Mouse (Mus musculus) left cerebral cortex, adult 9 months (tissue): ENCODE results near the gene Slc9a2.
A peak's percentile ranks its signal among the peaks of the same experiment; 100 is the strongest.
"Not testable (repeated sequence)": the region's sequence is repeated elsewhere in the genome, so short reads cannot be mapped to it uniquely, and the experiment has no call there.

ENCODE experiments used
- DNase-seq, 2 experiments: peaks; one replicate each; pipeline ENCODE4 v3.0.0; 2022; ENCODE audit warnings: low spot score in 2 of 2

Slc9a2 gene

DNA sequence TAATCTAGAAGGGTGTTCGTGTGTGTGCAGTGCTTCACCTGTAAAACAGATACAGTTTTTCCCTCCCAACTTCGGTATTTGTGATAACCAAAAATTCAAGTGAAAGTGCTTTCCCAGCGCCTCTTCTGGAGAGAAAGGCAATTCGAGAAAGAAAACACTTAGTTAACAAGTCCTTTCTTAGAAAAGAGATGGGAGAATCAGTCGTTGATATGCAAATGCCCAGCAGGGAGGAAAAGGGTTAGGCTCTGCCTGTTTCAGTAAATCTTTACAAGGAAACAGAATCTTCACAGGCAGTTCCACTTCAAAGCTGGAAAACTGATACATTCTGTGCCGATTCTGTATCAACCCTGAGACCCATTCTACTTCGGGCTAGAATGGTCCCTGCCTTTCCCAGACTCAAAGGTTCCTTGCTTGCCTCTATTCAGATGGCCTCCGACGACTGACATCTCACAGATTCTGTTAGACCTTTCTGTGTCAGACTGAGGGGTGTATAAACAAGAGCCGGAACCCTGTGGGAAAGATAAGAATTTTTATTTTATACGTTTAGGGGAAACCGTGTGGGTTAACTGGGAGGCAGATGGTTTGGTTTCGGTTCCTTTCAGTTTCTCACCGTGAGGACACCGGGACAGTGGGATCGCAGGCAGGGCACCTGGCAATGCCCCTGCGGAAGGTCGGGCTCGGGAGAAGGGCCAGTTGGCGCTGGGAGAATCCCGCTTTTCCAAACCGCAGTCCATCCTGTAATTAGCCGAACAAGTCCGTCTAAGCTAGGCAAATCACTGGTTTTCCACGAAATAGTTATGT, at the start of gene Slc9a2:
Gene Slc9a2 (plus strand): TSS at position 508 of the 801 bp plus-strand sequence.
- no peak for DNase-seq

DNA sequence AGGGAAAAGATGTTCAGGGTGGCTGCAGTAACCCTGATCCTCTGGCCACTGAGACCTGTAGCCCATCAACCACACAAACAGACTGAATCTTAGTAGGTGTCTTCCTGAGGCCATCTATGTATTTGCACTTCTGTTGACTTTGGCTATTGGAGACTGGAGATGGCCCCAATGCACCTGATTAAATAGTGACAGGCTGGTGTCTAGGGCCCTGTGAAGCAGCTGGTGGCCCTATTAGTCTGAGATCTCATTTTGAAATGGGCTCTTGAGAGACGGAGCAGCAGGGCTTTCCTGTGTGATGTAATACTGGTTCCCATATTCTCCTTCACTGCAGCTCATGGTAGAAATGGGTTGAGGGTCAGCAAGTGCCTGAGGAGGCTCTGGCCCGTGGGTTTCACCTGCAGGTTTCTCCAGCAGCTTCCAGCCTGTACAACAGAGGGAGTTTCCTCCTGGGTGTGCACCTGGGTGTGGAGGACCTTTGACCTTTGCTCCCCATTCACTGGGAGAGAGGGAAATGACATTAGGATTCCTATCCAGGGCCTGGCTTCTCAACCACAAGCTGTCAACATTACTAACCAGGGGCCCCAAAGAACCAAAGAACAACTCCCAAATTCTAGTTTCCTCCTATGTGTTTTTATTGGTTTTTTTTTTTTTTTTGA, 47.8 kb upstream of the Slc9a2 start:
- DNase-seq, result no peak

DNA sequence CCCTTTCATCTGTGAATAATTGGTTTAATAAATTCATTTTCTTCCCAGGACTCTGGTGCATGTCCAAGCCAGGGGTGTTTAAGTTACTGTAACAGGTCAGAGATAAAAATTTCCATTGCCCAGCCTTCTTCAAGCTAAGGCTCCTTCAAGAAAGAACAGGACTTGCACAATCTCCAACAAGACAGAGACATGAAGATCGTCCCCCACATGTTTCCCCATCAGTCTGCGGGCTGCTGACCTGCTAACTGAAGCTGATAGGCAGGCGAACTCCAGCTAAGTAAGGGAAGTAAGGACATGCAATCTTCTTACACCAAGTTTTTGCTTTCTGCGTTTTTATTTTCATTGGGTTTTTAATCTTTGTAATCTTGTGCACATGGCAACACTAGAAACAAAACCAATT, 45.8 kb upstream of the Slc9a2 start:
- DNase-seq, result no peak

DNA sequence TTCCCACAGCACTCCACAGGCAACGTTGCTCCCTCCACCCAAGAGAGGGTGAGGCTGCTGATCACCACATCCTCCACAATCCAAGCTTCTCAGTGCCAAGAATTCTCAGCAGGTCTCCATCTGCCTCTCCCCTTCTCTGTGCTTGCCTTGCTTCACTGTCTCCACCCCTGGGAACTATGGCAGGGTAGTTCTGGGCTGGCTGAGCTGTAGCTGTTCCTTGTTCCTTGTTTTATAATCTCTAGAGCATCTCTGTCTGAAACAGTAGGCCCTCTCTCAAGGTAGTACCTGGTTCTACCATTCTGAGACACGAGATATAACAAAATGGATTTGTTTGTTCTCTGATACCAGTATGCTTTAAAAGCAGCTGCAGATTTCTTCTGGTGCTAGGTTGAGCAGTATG, 32.1 kb upstream of the Slc9a2 start:
- no peak for DNase-seq

DNA sequence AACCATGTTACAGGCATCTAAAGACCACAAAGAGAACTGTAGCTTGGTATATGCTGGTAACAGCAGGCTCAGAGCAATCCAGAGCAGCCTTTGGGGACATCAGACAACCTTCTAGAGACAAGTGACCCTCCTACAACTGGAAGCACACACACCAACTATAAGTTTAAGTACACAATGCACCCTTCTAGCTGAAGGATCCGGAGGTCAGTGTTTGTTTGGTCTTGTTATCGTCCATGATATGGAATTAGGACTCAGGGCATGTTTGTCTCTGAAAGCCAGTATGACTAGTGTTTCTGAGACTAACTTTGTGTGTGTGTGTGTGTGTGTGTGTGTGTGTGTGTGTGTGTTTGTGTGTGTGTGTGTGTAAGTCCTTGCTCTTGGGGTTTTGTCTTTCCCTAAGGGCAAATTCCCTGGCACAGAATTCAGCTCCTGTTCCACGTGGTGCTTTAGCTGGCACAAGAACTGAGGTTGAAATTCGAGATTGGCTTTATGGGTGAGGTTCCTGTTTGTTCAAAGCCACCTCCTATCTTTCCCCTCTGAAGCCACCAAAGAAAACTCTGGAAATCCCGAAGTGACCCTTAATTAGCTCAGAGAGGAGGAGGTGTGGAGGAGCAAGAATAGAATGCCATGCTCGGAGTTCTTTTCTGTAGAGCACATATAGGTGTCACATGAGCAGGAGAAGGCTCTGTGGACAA, 29.4 kb upstream of the Slc9a2 start:
- DNase-seq, result no peak

DNA sequence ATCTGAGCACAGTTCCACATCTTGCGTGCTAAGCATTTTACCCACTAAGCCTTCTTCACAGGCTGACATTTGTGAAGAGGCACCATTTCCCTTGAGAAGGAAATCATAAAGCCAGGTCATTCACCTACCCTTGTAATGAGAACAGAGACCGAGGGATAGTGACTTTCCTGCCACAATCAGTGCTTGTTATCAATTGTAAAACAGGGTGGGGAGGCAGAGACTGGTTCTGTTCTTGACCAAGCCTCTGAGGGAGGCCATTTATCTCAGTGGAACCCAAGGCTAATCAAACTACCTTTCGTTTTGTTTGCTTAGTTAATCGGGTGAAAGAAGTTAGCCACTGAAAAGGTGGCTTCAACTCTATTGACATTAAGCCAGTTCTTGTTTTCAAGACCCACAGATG, 23.3 kb upstream of the Slc9a2 start:
- no peak for DNase-seq

DNA sequence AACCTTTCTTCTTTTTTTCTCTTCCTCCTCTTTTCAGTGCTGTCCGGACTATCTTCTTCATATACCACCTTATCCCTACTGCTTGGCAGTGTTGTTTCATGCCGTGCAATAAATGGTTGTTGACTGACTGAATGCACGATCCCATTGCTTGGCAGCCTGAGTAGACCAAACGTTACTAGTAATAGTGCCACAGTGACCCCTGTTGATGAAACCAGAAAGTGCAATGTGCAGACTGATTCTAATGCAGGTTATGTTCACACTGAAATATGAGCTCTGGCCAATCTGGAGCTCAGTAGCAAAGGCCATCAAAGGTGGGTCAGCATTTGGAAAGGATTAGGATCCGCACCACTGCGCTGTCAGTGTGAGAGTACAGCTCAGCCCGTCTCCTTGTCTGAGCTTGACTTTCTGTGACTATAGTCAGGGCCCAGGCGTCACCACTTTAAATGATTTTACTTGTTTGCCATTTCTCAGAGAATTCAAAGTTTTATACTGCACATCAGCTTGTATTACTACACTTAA, 22.3 kb upstream of the Slc9a2 start:
- DNase-seq, result peak in 1 of 2 experiments; percentile 79

DNA sequence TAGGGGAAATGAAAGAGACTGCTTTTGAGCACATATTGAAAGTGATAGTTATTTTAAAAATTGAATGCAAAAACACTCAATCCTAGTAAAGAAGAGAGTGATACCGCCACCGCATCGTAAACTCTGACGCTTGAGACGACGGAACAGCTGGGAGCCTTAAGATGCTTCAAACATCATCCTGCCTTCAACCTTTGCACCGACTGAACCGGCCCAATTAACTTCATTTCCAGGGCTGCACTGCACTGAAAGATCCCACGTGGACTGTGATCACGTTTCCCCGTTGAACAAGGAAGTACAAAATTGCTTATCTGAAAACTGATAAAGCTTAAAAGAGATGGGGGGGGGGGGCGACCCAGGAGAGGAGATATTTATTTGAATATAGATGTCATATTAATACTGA, 21.4 kb upstream of the Slc9a2 start:
- DNase-seq, result no peak

DNA sequence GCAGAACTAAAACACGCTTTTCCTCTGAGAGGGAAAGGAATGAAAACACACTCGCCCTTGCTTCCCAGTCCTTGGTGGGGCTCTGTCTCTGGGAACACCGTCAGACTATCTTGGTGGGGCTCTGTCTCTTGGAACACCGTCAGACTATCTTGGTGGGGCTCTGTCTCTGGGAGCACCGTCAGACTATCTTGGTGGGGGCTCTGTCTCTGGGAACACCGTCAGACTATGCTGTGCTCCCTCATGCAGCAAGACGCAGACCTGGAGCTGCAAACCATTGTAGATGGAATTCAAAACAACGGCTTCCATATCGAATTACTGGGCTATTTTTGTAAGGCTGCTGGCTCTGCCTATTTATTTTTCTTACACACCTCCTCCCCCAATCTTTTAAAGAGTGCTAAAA, 20.9 kb upstream of the Slc9a2 start:
- DNase-seq, result no peak

DNA sequence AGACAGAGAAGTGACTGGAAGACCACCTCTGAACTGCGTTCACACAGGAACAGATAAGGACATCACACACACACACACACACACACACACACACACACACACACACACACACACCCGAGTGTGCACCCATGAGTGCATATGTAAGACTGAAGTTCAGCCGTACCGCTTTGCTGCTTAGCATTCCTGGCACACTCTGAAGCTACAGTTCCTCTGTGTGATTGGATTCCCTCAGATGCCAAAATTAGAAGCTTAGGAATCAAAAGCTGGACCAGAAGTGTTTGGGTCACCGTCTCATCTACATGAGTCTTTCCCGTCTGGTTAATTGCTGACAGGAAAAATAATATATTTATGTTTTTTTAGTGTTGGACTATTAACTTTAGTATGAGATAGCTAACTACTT, 19.5 kb upstream of the Slc9a2 start:
- no peak for DNase-seq

DNA sequence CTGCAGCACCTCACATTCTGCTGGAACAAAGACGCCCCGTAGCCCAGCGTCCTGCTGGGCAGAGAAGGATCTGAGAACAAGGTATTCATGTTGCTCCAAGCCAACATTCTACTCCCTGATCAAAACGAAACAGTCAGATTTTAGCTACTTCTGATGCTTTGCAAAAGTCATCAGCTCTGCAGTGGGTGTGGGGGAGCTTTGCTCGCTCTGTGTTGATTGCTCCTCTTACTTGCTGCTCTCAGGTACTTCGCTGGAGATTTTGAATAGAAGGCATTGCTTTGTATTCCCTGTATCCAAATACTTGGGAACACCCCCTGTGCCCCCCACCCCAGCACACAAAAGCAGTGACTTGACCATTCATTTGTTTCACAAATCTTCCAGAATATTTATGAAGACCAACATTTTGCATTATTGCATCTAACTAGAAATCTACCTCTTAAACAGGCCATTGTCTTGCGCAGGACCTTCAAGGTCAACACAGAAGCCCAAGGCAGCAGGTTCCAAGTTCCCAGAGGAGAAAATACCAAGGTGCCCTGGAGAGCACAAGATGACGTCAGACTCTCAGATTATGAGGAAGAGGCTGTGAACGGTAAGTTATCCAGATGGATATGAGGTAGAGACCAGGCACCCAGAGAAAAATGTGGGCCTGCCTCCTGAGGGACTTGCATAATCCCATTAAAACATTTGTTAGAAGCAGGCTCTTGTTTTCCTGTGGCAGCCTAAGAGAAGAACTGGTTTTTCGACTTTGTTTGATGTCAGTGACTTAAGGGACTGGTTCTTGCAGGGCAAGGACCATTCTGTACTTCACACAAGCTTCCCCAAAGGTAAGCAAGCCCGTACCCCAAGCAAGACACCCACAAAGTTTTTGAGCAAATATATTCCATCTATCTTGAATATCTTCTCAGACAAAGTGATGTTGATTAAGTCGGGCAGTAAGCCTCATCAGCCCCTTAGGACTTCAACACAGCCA, 14.7 kb upstream of the Slc9a2 start:
- no peak for DNase-seq

DNA sequence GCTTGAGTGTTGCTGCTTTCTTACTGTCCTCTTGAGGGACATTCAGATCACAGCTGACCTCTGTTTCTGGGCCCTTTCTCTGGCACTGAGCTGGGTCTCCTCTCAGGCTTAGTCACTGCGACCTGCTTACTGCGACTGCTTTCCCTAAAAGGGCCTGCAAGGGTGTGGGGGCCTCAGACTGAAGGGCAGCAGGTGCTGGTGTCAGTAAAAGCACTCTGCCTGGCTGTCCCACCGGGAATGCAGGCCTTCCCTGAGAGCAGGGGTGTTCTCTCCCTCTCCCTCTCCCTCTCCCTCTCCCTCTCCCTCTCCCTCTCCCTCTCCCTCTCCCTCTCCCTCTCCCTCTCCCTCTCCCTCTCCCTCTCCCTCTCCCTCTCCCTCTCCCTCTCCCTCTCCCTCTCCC, 12.9 kb upstream of the Slc9a2 start:
- not testable (repeated sequence) for DNase-seq

DNA sequence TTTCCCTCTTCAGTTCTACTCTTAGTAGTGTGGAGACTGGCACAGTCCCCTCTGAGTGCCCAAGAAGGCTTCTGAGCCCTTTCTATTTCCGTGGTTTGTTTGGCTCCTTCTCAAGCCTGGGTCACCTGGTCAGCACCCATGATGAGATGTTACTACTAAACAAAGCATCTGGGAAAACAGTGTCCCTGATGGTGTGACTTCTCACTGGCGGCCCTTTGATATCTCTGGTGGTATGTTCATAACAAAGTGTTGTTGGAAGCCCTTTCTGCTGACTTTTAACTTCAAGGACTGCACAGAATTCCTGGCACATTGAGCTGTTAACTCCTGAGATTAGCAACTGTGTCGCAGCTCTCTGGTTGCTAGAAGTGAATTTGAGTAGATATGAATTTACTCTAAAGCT, 10.3 kb upstream of the Slc9a2 start:
- no peak for DNase-seq

DNA sequence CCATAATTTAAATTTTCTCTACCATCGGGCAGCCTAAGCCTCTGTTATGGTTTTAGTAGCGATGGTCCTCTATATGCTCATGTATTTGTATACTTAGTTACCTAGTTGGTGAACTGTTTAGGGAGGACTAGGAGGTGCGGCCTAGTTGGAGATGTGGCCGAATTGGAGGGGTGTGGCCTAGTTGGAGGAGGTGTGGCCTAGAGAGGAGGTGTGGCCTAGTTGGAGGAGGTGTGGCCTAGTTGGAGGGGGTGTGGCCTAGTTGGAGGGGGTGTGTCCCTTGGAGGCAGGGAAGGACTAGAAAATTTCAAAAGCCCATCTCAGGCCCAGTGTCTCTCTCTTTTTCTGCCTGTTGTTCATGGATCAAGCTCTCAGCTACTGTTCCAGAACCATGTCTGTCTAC, 8.9 kb upstream of the Slc9a2 start:
- no peak for DNase-seq

DNA sequence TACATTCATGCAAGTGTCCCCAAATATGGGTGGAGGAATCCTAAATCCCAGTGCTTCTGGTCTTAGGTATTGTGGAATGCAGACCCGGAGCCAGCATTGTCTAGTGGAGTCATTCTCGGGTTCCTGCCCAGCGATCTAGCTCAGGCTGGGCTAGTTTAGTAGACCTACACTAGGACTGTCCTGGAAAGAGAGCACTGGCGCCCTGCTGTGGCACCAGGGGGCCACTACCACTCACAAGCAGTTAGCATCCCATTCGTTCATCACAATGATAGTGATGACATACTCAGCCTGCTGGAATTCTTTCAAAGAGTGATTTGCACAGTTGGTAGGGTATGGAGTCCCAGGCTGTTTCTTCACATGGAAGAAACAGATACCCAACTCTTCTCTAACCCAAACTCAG, 3.1 kb upstream of the Slc9a2 start:
- DNase-seq, result no peak

DNA sequence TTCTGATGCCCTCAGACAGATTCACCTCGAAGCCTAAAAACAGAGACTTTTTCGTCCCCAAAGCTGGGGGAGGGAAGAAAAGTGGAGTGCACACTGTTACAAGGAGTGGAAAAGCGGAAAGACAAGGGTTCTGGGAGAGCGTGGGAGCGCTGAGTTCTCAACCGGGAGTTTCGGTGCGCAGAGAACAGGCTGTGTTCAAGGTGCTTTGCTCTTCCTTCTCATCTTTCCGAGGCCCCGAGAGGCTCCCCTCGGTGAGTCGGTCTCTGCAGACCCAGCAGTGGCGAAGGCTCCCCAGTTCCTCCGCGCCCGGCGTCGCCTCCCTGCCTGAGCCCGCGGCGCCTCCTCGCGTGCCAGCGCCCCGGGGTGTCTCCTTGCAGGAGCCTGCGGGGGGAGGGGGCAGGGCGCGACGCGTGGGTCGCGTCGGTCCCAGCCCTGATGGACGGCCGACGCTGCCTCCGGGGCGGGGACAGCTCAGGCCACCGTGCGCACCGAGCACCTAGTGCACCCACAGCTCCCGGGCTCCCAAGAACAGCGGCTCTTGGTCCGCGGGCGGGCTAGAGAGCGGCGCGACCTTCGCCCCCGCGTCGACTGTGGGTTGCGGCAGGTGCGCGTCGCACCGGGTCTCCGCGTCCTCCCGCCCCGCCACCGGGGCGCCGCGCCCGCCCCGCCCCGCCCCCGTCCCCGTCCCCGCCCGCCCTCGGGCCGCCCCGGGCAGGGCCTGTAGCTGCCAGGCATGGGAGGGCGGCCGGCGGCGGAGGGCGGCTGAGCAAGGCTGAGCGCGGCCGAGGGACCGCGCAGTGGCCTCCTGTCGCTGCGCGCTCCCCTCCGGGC, 709 bp downstream of the Slc9a2 start:
- DNase-seq, result peak in 1 of 2 experiments; percentile 15

DNA sequence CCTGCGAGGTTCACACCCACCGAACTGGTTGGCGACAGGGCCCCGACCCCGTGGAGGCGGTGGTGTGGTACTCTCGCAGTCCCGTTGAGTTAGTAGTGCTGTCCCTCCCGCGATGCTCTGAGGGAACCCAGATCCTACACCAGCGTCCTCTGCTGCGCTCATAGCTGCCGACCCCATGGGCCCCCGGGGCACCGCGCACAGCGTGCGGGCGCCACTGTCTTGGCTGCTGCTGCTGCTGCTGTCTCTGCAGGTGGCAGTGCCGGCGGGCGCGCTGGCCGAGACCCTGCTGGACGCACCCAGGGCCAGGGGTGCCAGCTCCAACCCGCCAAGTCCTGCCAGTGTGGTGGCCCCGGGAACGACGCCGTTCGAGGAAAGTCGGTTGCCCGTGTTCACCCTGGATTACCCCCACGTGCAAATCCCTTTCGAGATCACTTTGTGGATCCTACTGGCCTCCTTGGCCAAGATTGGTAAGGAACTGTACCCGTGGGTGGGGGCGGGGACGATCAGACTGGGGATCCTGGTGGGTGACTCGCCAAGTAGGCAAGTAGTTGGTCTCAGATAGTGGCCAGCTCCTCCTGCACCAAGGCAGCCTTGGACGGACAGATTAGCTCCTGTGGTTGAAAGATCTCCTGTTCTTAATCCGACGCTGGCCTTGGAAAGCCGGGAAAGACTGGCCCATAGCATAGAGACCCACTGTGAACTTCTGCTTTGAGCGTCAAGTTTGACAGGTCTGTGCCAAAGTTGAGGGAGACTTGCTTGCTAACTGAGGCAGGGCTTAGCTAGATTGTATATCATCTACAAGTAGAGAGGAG, 1.5 kb downstream of the Slc9a2 start:
- no peak for DNase-seq

DNA sequence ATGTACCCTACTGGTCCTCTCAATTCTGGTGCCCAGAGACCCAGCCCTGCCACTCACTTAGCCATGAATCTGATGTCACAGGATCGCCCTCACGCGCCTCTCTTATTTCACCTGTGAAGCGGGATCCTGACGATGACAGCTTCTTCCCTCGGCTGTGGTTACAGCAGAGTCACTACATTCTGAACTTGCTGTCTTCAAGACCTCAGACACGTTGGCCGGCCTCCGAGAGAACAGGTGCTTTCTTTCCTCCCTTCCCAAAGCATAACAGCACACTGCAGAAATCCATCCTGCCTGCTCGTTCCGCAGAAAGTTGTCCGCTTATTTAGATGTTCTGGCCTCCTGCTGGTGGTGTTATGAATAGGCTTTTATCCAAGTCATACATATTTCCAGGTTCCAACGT, 13.9 kb downstream of the Slc9a2 start:
- DNase-seq, result no peak

DNA sequence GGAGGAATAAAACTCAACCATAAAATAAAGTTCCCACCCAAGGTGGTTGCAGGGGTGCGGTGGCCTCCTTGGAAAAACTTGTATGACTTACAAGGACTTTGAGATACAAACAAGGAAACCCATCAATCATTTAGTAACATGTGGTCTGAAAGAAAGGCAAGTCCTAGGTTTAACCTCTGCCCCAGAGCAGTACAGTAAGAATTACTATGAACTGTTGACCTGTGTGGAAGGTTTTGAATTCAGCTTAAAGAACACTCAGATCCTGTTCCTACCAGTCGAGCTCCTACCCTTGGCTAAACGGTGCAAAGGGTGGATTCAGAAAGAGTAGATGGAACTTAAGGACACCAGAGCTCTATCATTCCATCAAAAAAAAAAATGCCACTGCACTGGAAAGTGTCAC, 16.1 kb downstream of the Slc9a2 start:
- DNase-seq, result no peak

DNA sequence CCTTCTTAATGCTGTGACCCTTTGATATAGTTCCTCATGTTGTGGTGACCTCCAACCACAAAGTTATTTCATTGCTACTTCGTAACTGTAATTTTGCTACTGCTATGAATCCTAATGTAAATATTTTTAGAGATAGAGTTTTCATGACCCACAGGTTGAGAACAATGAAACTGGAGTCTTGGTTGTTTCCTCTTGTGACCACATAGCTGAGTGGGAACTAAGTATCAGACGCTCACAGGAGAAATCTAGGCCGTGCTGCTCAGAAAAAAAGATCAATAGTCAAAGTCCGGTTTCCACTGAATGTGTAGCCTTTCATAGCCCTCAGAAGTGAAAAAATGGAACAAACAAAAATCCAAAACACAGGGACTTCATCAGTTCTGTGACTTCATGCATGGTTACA, 24.7 kb downstream of the Slc9a2 start:
- DNase-seq, result no peak
